Mouse (Mus musculus) CH12.LX (cell line): ENCODE data around the gene Opcml.

Experiments used
- CTCF ChIP-seq, 2 experiments: IDR thresholded peaks in 1 of 2; conservative IDR thresholded peaks in 1 of 2; 2 replicates each; pipeline ENCODE4 v1.5.1; 2011 to 2012; ENCODE audit warnings: low read depth in 2 of 2, low read length in 2 of 2, improper control_type of control experiment in 1 of 2, inconsistent platforms in 1 of 2, mild to moderate bottlenecking in 1 of 2, moderate library complexity in 1 of 2
- EP300 ChIP-seq: IDR thresholded peaks from 2 replicates; pipeline ENCODE4 v1.6.1; 2011; ENCODE audit warnings: low read length, improper control_type of control experiment
- KAT2A ChIP-seq: IDR thresholded peaks from 2 replicates; pipeline ENCODE4 v1.6.1; 2012; ENCODE audit warnings: low read length, improper control_type of control experiment, inconsistent platforms; ENCODE audit not compliant: insufficient replicate concordance

GRCm38 (mm10) chr9:28306364-28307121 lies 516.0 kb downstream of the Opcml start:
- TF ChIP-seq EP300 (no peak), CTCF (conservative IDR thresholded peaks at IDR 0.05 in 1 of 2, IDR thresholded peaks at IDR 0.05 in 1 of 2; ENCODE audit: low read depth in 2 of 2, low read length in 2 of 2) (no peak), KAT2A (no peak)
